Comparison of ENCODE assay signal across 21 mouse cellular contexts in genomic region chr2:23539967-23540366, GRCm38 (mm10).
"Had no signal": no experiment of that assay in that cellular context is flagged by ENCODE, and none has a peak within 500 bp of the region (broad histone marks: within the 10 kb centered on the region; RNA-seq: fewer than 3 reads in every experiment).

No protein-coding gene starts in this region.

- H3K4me1 ChIP-seq: limb, embryonic 10.5 days; limb, embryonic 13.5 days; liver, embryonic 12.5 days; liver, embryonic 15.5 days; lung, embryonic 15.5 days; neural tube, embryonic 13.5 days; stomach, embryonic 15.5 days had no signal

- H3K9ac ChIP-seq: limb, embryonic 13.5 days; liver, embryonic 12.5 days; liver, embryonic 15.5 days; lung, embryonic 15.5 days; neural tube, embryonic 13.5 days; stomach, embryonic 15.5 days had no signal

- H3K27ac ChIP-seq: layer of hippocampus, adult 2 months; limb, embryonic 10.5 days; limb, embryonic 13.5 days; liver, embryonic 12.5 days; liver, embryonic 15.5 days; lung, embryonic 15.5 days; neural tube, embryonic 13.5 days; stomach, embryonic 15.5 days had no signal

- DNase-seq: kidney, adult 9 months; kidney, postnatal 14 days; layer of hippocampus, adult 9-11 months; liver; lung, adult 18-20 months; lung, postnatal 10 days; lung, postnatal 36 days; midbrain, embryonic 14.5 days; retina, postnatal 1 day; right cerebral cortex, postnatal 25 days; spleen, adult 18-20 months; thymus, postnatal 4 days had no signal

- H3K9me3 ChIP-seq: limb, embryonic 10.5 days; limb, embryonic 13.5 days; liver, embryonic 12.5 days; liver, embryonic 15.5 days; lung, embryonic 15.5 days; neural tube, embryonic 13.5 days; stomach, embryonic 15.5 days had no signal

- H3K4me2 ChIP-seq: limb, embryonic 13.5 days; liver, embryonic 12.5 days; liver, embryonic 15.5 days; lung, embryonic 15.5 days; midbrain, embryonic 11.5 days; neural tube, embryonic 13.5 days; stomach, embryonic 15.5 days had no signal

- ATAC-seq: liver, embryonic 12.5 days had no signal

- H3K4me3 ChIP-seq: layer of hippocampus, adult 2 months; limb, embryonic 10.5 days; limb, embryonic 13.5 days; liver, embryonic 12.5 days; liver, embryonic 15.5 days; lung, embryonic 15.5 days; neural tube, embryonic 13.5 days; stomach, embryonic 15.5 days had no signal

- H3K36me3 ChIP-seq: stomach, embryonic 15.5 days had no signal

- H3K27me3 ChIP-seq: limb, embryonic 13.5 days; liver, embryonic 12.5 days; liver, embryonic 15.5 days; lung, embryonic 15.5 days; neural tube, embryonic 13.5 days; stomach, embryonic 15.5 days had no signal
